Mouse (Mus musculus) urinary bladder, postnatal 10 days (tissue): ENCODE measurements around the gene Tulp3.

Experiments used
- DNase-seq: peaks from one replicate; pipeline ENCODE4 v3.0.0; 2022; ENCODE audit warnings: low spot score

The Tulp3 gene

GRCm38 (mm10) chr6:128296750-128297393 lies 58.8 kb downstream of the Tulp3 start:
- DNase-seq = no peak

DNA sequence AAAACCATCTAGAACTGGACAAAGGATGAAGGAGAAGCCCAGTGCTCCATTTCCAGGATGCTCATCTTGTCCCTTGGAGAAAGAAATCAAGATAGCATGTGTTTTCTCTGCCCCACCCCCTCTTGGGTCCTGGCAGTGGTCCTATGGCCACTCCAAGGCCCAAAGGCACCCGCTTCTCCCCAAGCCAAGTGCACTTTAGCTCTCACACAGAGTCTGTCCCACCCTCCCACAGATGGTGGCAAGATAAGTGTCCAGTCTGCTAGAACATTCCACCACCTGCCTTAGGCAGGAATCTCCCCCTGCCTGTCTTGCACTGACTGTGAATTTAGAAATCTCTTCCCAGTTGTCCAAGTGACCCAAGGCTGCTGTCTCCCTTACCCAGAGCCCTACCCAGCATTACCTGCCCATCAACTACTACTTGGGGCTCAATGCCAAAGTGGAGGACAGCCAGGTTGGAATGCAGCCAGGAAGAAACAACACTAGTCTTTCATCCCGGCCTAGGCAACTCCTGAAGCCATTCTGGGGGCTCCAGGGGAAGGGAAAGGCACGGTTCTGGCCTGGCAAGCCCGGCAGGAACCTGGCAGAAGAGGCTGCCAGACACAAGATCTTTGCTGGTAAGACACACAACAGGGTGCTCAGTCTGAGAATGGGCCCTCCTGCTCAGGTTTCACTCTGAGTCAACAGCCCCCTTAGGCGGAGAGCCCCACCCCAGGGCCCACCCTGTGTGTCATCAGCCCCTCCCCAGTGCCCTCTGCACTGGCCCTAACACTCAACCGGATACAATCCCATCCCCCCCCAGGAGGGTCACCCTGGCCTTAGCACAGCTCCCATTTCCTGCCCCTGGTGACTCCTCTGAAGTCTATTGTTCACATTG lies 59.5 kb downstream of the Tulp3 start:
- DNase-seq = no peak

DNA sequence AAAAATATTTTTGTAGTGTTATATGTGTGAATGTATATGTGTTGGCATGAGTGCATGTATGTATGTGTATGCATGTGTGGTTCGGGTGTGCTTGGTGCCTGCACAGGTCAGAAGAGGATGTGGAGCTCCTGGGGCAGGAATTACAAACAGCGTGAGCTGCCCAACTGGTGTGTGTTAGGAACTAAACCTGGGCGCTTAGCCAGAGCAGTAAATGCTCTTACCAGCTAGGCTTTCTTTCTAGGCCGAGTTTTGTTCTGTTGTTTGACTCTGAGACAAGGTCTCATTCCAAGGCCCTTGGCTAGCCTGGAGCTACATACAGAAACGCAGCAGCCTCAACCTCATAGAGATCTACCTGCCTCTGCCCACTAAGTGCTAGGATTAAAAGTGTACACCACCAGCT lies 64.4 kb downstream of the Tulp3 start:
- no peak for DNase-seq

- no peak for DNase-seq
Observed at GRCm38 (mm10) chr6:128288681-128289080, 67.0 kb downstream of the Tulp3 start.

DNA sequence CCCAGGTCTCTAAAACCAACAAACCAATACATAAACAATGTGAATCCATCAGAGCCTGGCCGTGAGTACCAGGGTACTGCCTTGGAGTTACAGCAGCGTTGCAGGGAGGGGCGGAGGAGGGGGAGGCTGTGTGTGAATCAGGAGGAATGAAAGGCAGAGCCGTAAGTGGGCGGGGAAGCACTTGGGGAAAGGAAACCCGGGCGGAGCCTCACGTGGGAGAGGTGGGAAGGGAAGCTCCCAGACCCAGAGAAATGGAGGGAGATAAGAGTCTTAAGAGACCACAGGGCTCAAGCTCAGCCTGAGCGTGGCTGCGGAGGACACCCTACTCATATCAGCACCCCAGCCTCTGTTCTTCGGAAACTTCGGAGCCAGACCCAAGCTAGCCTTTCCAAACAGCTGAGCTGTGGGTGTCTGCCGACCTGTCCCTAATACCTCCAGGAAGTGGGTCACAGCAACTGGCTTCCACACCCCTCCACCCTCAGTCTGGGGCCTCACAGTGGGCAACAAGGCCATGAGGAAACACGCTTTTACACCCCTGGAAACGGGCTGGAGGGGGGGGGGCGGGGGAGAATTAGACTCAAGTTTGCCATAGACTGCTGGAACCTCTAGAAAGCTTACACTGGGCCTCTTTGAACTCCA lies 69.7 kb downstream of the Tulp3 start:
- DNase-seq = no peak

DNA sequence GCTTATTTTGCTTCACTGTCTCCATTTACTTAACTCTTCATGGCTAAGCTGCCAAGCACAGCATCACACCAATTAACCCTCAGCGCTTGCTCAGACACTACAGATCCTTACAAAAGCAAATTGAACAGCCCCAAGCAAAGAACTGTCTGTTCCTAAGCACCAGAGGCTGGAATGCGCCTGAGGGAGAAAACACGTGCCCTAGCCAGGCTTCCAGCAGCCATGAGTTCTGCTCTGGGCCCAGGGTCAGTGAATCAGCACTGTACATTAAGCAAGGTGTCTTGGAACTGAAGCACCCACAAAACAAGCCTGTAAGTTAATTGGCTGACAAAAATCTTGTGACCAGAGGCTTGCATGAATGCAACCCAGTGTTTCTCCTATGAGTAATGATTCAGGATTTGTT lies 73.5 kb downstream of the Tulp3 start:
- no peak for DNase-seq

DNA sequence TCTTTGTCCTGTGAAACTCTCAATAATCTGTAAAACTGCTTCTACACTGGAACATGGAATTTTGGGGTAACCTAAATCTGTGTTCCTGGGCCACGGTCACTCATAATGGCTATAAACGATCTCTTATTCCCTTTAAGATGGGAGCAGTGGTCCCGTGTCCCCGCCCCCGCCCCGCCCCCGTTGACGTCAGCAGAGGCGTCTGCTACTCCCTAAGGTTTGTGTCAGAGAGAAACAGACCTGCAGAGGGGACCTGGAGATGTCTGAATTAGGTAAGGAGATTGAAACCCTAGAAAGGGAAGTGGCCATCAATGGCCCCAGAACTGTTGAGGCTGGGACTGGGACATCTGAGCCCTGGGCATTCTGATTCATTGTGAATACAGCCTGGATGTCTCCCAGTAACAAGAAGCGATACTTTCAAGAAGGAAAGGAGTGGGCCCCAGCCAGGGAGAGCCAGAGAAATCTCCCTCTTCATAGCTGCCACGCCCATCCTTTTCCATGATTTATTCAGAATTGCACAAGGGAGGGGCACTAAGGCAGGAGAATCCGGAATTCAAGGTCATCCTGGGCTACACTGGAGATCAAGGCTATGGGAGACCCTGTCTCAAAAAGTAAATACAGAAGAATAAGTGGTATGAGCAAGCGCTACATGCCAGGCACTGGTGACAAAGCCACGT lies 75.0 kb downstream of the Tulp3 start:
- DNase-seq = no peak

DNA sequence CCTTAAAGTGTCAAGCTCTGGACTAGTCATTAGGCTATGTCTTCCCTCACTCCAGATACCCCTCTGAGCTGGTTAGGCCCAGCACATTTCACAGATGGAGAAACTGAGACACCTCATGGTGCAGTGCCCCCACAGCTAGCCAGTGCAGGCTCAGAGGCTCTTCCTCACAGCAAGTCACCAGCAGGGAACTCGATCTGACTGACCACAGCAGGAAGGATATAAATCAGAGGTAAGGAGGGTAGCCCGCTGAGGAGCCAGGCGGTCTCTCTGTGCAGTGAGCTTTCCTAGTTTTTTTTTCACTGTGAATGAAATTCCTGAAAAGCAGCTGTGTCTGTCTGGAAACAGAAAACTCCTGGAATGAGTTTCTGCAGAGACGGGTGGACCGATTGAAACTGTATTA lies 76.0 kb downstream of the Tulp3 start:
- no peak for DNase-seq

DNA sequence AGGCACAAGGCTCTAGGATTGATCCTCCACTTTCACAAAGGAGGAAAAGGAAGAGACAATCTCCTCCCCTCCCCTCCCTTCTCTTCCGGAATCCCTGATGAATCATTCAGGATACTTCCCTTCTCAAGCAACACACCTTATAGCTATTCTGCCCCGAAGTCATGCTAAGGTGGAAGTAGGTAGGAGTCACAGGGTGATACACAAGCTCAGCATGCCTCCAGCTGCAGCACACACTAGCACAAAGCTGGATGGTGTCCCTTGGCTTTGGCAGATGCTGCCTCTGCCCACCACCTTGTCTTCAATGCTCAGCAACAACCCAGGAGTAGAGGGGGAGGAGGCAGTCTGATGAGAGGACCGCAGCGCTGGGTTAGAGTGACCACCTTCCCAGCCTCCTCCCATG lies 76.6 kb downstream of the Tulp3 start:
- DNase-seq = no peak

GRCm38 (mm10) chr6:128277132-128278085 lies 78.2 kb downstream of the Tulp3 start:
- DNase-seq = no peak

GRCm38 (mm10) chr6:128276349-128276748 lies 79.3 kb downstream of the Tulp3 start:
- DNase-seq = no peak

- no peak for DNase-seq
Observed at GRCm38 (mm10) chr6:128275506-128276064, 80.1 kb downstream of the Tulp3 start.

DNA sequence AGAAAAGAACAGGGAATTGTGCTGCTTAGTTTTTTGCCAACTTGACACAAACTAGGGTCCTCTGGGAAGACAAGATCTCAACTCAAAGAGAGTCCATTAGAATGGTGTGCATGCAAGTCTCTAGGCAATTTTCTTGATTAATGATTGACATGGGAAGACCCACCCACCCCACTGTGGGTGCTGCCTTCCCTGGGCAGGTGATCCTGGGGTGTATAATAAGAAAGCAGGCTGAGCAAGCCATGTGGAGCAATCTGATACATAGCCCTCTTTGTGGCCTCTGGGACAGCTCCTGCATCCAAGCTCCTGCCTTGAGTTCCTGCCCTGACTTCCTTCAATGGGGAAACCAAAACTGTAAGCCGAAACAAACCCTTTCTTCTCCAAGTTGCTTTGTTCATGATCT lies 82.1 kb downstream of the Tulp3 start:
- no peak for DNase-seq

DNA sequence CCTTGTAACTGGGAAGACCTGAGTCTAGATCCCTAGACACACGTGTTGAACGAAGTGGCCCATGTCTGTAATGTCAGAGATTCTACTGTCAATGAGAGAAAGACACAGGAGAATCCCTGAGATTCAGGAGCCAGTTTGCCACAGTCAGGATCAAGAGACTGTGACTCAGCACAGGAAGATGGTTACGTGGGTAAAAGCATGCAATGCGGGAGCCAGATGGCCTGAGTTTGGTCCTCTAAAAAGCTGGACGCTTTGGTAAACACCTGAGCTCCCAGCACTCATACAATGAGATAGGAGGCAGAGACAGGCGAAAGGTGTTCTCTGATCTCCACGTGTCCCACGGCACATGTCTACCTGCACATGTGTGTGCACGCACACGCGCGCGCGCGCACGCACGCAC lies 82.9 kb downstream of the Tulp3 start:
- DNase-seq = no peak
